Mouse (Mus musculus) adrenal gland, adult 10 weeks (tissue): ENCODE data around the gene Ptprf. TPM values are rescaled to one million over a fixed set of nuclear protein-coding genes. Genes with fewer than 3 reads are reported as not detected.

Source experiments
- polyA plus RNA-seq: library from polyadenylated mRNA; stranded (reverse); fragments of 350-450 nt; fragmentation: Illumina TruSeq; extraction: RNeasy Lipid Tissue Mini Kit (QIAGEN cat#74804); gene quantifications from one replicate; pipeline ENCODE4 v1.2.3, GENCODE M21; 2014; ENCODE audit warnings: low read depth, low replicate concordance

Gene Ptprf
- 1.3 TPM for polyA plus RNA-seq

GRCm38 (mm10) chr4:118291231-118291630, at the start of gene Ptprf:
Gene Ptprf (minus strand): TSS chr4:118291405.

GRCm38 (mm10) chr4:118179467-118180300, 111.5 kb downstream of the Ptprf start, which contains the start of gene Kdm4a:
Gene Kdm4a (minus strand): TSS chr4:118180043.

Other genes starting within 250 kb of the Ptprf start
- gene St3gal3, start 156.5 kb downstream of the Ptprf start, polyA plus RNA-seq, result 2.9 TPM
- gene Kdm4a, start 111.4 kb downstream of the Ptprf start, polyA plus RNA-seq, result 4.7 TPM
- gene Szt2, start 117.9 kb upstream of the Ptprf start, polyA plus RNA-seq, result 0.52 TPM
- gene Med8, start 117.9 kb upstream of the Ptprf start, polyA plus RNA-seq, result 35.1 TPM
- gene Elovl1, start 136.7 kb upstream of the Ptprf start, polyA plus RNA-seq, result 41.9 TPM
- 2.4 TPM for gene Cdc20, start 145.9 kb upstream of the Ptprf start, polyA plus RNA-seq
- gene Mpl, start 166.1 kb upstream of the Ptprf start, polyA plus RNA-seq, result not detected
- gene Tie1, start 198.7 kb upstream of the Ptprf start, polyA plus RNA-seq, result 3.1 TPM
- not detected for gene 2610528J11Rik, start 235.6 kb upstream of the Ptprf start, polyA plus RNA-seq